Mouse (Mus musculus): ENCODE data around the gene Podxl. TPM values are rescaled to one million over a fixed set of nuclear protein-coding genes. Genes with fewer than 3 reads are reported as not detected.

The Podxl gene
- total and polyA plus RNA-seq, 2 experiments from 2014 or later: 6.4 to 15.7 TPM

GRCm38 (mm10) chr6:31538112-31538511 is 25.7 kb downstream of the Podxl start:
- Histone ChIP-seq H3K4me3 (ENCODE audit: low read length) (no peak overlapping the region), H3K27me3 (ENCODE audit: insufficient read depth, low read length) (no peaks in the 10 kb centered on the region), H3K27ac (no peak overlapping the region), H3K9me3 (ENCODE audit: low read length) (no peaks in the 10 kb centered on the region), H3K9ac (replicated peaks; ENCODE audit: low read length) (no peak overlapping the region), H3K4me2 (ENCODE audit: low read depth, low read length) (no peak overlapping the region), H3K36me3 (ENCODE audit: insufficient read depth, low read length) (no peaks in the 10 kb centered on the region), H3K4me1 (ENCODE audit: insufficient read depth, low read length) (no peaks in the 10 kb centered on the region)
- 92% methylated on average over 1 of the region's 1 CpGs for WGBS
- no peak for TF ChIP-seq CTCF (IDR thresholded peaks at IDR 0.05; ENCODE audit: low read depth)
- DNase-seq (ENCODE audit: low spot score) (no peak), ATAC-seq (no peak)

GRCm38 (mm10) chr6:31537193-31537592 is 26.6 kb downstream of the Podxl start:
- Histone ChIP-seq H3K4me2 (ENCODE audit: low read depth, low read length) (no peak overlapping the region), H3K9me3 (ENCODE audit: low read length) (no peaks in the 10 kb centered on the region), H3K4me1 (ENCODE audit: insufficient read depth, low read length) (no peaks in the 10 kb centered on the region), H3K27ac (no peak overlapping the region), H3K9ac (replicated peaks; ENCODE audit: low read length) (no peak overlapping the region), H3K4me3 (ENCODE audit: low read length) (no peak overlapping the region), H3K27me3 (ENCODE audit: insufficient read depth, low read length) (no peaks in the 10 kb centered on the region), H3K36me3 (ENCODE audit: insufficient read depth, low read length) (no peaks in the 10 kb centered on the region)
- TF ChIP-seq CTCF (IDR thresholded peaks at IDR 0.05; ENCODE audit: low read depth): no peak
- ATAC-seq (no peak), DNase-seq (ENCODE audit: low spot score) (no peak)
- WGBS: 69% methylated on average over 4 of the region's 4 CpGs

GRCm38 (mm10) chr6:31534705-31535104 is 29.1 kb downstream of the Podxl start:
- WGBS: 92% methylated on average over 5 of the region's 5 CpGs
- Histone ChIP-seq H3K9ac (replicated peaks; ENCODE audit: low read length) (no peak overlapping the region), H3K4me1 (ENCODE audit: insufficient read depth, low read length) (no peaks in the 10 kb centered on the region), H3K4me3 (ENCODE audit: low read length) (no peak overlapping the region), H3K27ac (no peak overlapping the region), H3K36me3 (ENCODE audit: insufficient read depth, low read length) (no peaks in the 10 kb centered on the region), H3K27me3 (ENCODE audit: insufficient read depth, low read length) (no peaks in the 10 kb centered on the region), H3K4me2 (ENCODE audit: low read depth, low read length) (no peak overlapping the region), H3K9me3 (ENCODE audit: low read length) (no peaks in the 10 kb centered on the region)
- TF ChIP-seq CTCF (IDR thresholded peaks at IDR 0.05; ENCODE audit: low read depth): no peak
- ATAC-seq (no peak), DNase-seq (ENCODE audit: low spot score) (no peak)

GRCm38 (mm10) chr6:31531880-31532279 is 31.9 kb downstream of the Podxl start:
- Histone ChIP-seq H3K9ac (replicated peaks; ENCODE audit: low read length) (no peak overlapping the region), H3K27me3 (ENCODE audit: insufficient read depth, low read length) (no peaks in the 10 kb centered on the region), H3K9me3 (ENCODE audit: low read length) (no peaks in the 10 kb centered on the region), H3K4me1 (ENCODE audit: insufficient read depth, low read length) (no peaks in the 10 kb centered on the region), H3K27ac (no peak overlapping the region), H3K36me3 (ENCODE audit: insufficient read depth, low read length) (no peaks in the 10 kb centered on the region), H3K4me2 (ENCODE audit: low read depth, low read length) (no peak overlapping the region), H3K4me3 (ENCODE audit: low read length) (no peak overlapping the region)
- DNase-seq (ENCODE audit: low spot score): no peak
- ATAC-seq: no peak
- TF ChIP-seq CTCF (IDR thresholded peaks at IDR 0.05; ENCODE audit: low read depth): no peak
- WGBS: 90% methylated on average over 3 of the region's 3 CpGs

DNA sequence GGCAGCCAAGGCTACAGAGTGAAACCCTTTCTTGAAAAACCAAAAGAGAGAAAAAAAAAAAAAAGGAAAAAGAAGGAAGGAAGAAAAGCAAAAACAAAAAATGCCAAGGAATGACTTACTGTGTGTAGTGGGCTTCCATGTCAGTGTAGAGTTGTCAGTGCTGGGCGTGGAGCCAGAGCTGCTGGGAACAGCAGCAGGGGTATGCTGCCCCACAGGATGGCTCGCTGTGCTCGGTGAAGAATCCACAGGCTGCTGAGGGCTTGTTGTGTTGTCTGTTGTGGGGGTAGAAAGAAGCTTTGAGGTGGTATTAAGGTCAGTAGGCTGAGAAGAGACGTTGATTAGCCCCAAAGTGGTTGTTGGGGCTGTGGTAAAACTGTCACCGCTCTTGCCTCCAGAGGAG is 35.4 kb downstream of the Podxl start:
- ATAC-seq: no peak
- Histone ChIP-seq H3K9ac (replicated peaks; ENCODE audit: low read length) (no peak overlapping the region), H3K4me3 (ENCODE audit: low read length) (no peak overlapping the region), H3K36me3 (ENCODE audit: insufficient read depth, low read length) (0 out of 2 replicates have a peak, but pooled peaks cover 5% of the 10 kb centered on the region), H3K27ac (no peak overlapping the region), H3K9me3 (ENCODE audit: low read length) (no peaks in the 10 kb centered on the region), H3K4me2 (ENCODE audit: low read depth, low read length) (no peak overlapping the region), H3K27me3 (ENCODE audit: insufficient read depth, low read length) (no peaks in the 10 kb centered on the region), H3K4me1 (ENCODE audit: insufficient read depth, low read length) (no peaks in the 10 kb centered on the region)
- DNase-seq (ENCODE audit: low spot score): no peak
- WGBS: 66% methylated on average over 5 of the region's 5 CpGs
- TF ChIP-seq CTCF (IDR thresholded peaks at IDR 0.05; ENCODE audit: low read depth): no peak

GRCm38 (mm10) chr6:31527897-31528296 is 35.9 kb downstream of the Podxl start:
- DNase-seq (ENCODE audit: low spot score): peak; percentile 80
- H3K9ac ChIP-seq (replicated peaks; ENCODE audit: low read length): no peak overlapping the region
- WGBS: 72% methylated on average over 7 of the region's 7 CpGs
- H3K4me3 ChIP-seq (ENCODE audit: low read length): no peak overlapping the region
- ATAC-seq: no peak
- peak; percentile 78 for TF ChIP-seq CTCF (IDR thresholded peaks at IDR 0.05; ENCODE audit: low read depth)
- 0 out of 2 replicates have a peak, but pooled peaks cover 5% of the 10 kb centered on the region for H3K36me3 ChIP-seq (ENCODE audit: insufficient read depth, low read length)
- H3K4me1 ChIP-seq (ENCODE audit: insufficient read depth, low read length): no peaks in the 10 kb centered on the region
- H3K27me3 ChIP-seq (ENCODE audit: insufficient read depth, low read length): no peaks in the 10 kb centered on the region
- H3K9me3 ChIP-seq (ENCODE audit: low read length): no peaks in the 10 kb centered on the region
- no peak overlapping the region for H3K27ac ChIP-seq
- no peak overlapping the region for H3K4me2 ChIP-seq (ENCODE audit: low read depth, low read length)

DNA sequence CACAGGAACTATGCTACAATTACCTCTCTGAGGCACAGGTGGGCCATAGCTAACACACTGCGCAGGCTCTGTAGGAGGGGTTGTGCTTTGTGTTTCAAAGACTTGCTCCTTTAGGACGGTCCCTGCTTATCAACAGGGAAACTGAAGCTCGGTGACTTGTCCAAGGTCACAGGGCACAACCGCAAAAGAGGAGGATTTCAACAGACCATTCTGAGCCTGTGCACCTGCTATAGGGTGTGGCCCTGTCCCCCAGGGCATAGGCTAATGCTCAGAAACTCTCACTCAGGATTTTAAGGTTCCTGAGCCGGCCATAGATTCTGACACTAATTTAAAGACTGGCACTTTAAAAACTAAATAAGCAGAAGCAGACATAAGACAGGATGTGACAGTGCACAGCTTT is 36.9 kb downstream of the Podxl start:
- TF ChIP-seq CTCF (IDR thresholded peaks at IDR 0.05; ENCODE audit: low read depth): no peak
- H3K4me1 ChIP-seq (ENCODE audit: insufficient read depth, low read length): no peaks in the 10 kb centered on the region
- 0 out of 2 replicates have a peak, but pooled peaks cover 5% of the 10 kb centered on the region for H3K36me3 ChIP-seq (ENCODE audit: insufficient read depth, low read length)
- ATAC-seq: no peak
- H3K4me3 ChIP-seq (ENCODE audit: low read length): no peak overlapping the region
- no peaks in the 10 kb centered on the region for H3K27me3 ChIP-seq (ENCODE audit: insufficient read depth, low read length)
- H3K4me2 ChIP-seq (ENCODE audit: low read depth, low read length): no peak overlapping the region
- WGBS: 91% methylated on average over 5 of the region's 5 CpGs
- DNase-seq (ENCODE audit: low spot score): no peak
- no peak overlapping the region for H3K9ac ChIP-seq (replicated peaks; ENCODE audit: low read length)
- no peak overlapping the region for H3K27ac ChIP-seq
- no peaks in the 10 kb centered on the region for H3K9me3 ChIP-seq (ENCODE audit: low read length)
